Mouse (Mus musculus): ENCODE measurements at regions not wholly inside any gene's neighbourhood (a gene's known extent, or its start where the extent isn't known, plus 50 kb on each side); places are given as distances from the start of the nearest gene placed in this dataset.

GRCm38 (mm10) chr7:94798101-94798500 is 1372.9 kb upstream of the Tenm4 start:
- WGBS, result 72% methylated on average over 9 of the region's 9 CpGs
- Histone ChIP-seq H3K36me3 (ENCODE audit: control insufficient read depth, insufficient read depth, low read length) (no peaks in the 10 kb centered on the region), H3K27ac (ENCODE audit: low read depth, low read length) (no peak overlapping the region), H3K4me1 (replicated peaks; ENCODE audit: control insufficient read depth, insufficient read depth, low read length) (no peaks in the 10 kb centered on the region), H3K9me3 (ENCODE audit: control insufficient read depth, low read length) (no peaks in the 10 kb centered on the region), H3K27me3 (ENCODE audit: control insufficient read depth, insufficient read depth, low read length) (no peaks in the 10 kb centered on the region), H3K4me2 (ENCODE audit: low read depth, low read length, severe bottlenecking) (no peak overlapping the region), H3K4me3 (ENCODE audit: low read depth, low read length) (no peak overlapping the region), H3K9ac (ENCODE audit: low read length) (no peak overlapping the region)
- DNase-seq (ENCODE audit: low spot score) (no peak), ATAC-seq (replicated peaks; ENCODE audit: low FRiP score) (no peak)

- ATAC-seq (replicated peaks; ENCODE audit: low FRiP score), result no peak
- DNase-seq (ENCODE audit: low spot score), result no peak
- H3K27me3 ChIP-seq (ENCODE audit: control insufficient read depth, insufficient read depth, low read length), result no peaks in the 10 kb centered on the region
- H3K4me3 ChIP-seq (ENCODE audit: low read depth, low read length), result no peak overlapping the region
- WGBS, result 95% methylated on average over 4 of the region's 4 CpGs
- no peak overlapping the region for H3K27ac ChIP-seq (ENCODE audit: low read depth, low read length)
- no peaks in the 10 kb centered on the region for H3K36me3 ChIP-seq (ENCODE audit: control insufficient read depth, insufficient read depth, low read length)
- H3K4me2 ChIP-seq (ENCODE audit: low read depth, low read length, severe bottlenecking), result no peak overlapping the region
- H3K9ac ChIP-seq (ENCODE audit: low read length), result no peak overlapping the region
- no peaks in the 10 kb centered on the region for H3K9me3 ChIP-seq (ENCODE audit: control insufficient read depth, low read length)
- no peaks in the 10 kb centered on the region for H3K4me1 ChIP-seq (replicated peaks; ENCODE audit: control insufficient read depth, insufficient read depth, low read length)
These were observed 1329.8 kb upstream of the Tenm4 start for GRCm38 (mm10) chr7:94841197-94841596.

- H3K4me3 ChIP-seq (ENCODE audit: low read depth, low read length), result no peak overlapping the region
- 91% methylated on average over 13 of the region's 13 CpGs for WGBS
- no peaks in the 10 kb centered on the region for H3K4me1 ChIP-seq (replicated peaks; ENCODE audit: control insufficient read depth, insufficient read depth, low read length)
- H3K9me3 ChIP-seq (ENCODE audit: control insufficient read depth, low read length), result no peaks in the 10 kb centered on the region
- H3K4me2 ChIP-seq (ENCODE audit: low read depth, low read length, severe bottlenecking), result no peak overlapping the region
- H3K27me3 ChIP-seq (ENCODE audit: control insufficient read depth, insufficient read depth, low read length), result no peaks in the 10 kb centered on the region
- no peaks in the 10 kb centered on the region for H3K36me3 ChIP-seq (ENCODE audit: control insufficient read depth, insufficient read depth, low read length)
- DNase-seq (ENCODE audit: low spot score) (no peak), ATAC-seq (replicated peaks; ENCODE audit: low FRiP score) (no peak)
- no peak overlapping the region for H3K9ac ChIP-seq (ENCODE audit: low read length)
- no peak overlapping the region for H3K27ac ChIP-seq (ENCODE audit: low read depth, low read length)
These were observed 1319.7 kb upstream of the Tenm4 start for GRCm38 (mm10) chr7:94851360-94851759.

GRCm38 (mm10) chr7:94856636-94857035 is 1314.4 kb upstream of the Tenm4 start:
- 92% methylated on average over 2 of the region's 2 CpGs for WGBS
- Histone ChIP-seq H3K4me3 (ENCODE audit: low read depth, low read length) (no peak overlapping the region), H3K27ac (ENCODE audit: low read depth, low read length) (no peak overlapping the region), H3K9me3 (ENCODE audit: control insufficient read depth, low read length) (no peaks in the 10 kb centered on the region), H3K36me3 (ENCODE audit: control insufficient read depth, insufficient read depth, low read length) (no peaks in the 10 kb centered on the region), H3K27me3 (ENCODE audit: control insufficient read depth, insufficient read depth, low read length) (no peaks in the 10 kb centered on the region), H3K4me1 (replicated peaks; ENCODE audit: control insufficient read depth, insufficient read depth, low read length) (no peaks in the 10 kb centered on the region), H3K4me2 (ENCODE audit: low read depth, low read length, severe bottlenecking) (no peak overlapping the region), H3K9ac (ENCODE audit: low read length) (no peak overlapping the region)
- ATAC-seq (replicated peaks; ENCODE audit: low FRiP score), result no peak
- no peak for DNase-seq (ENCODE audit: low spot score)

- H3K4me3 ChIP-seq (ENCODE audit: low read depth, low read length), result no peak overlapping the region
- no peak overlapping the region for H3K4me2 ChIP-seq (ENCODE audit: low read depth, low read length, severe bottlenecking)
- H3K9me3 ChIP-seq (ENCODE audit: control insufficient read depth, low read length), result no peaks in the 10 kb centered on the region
- WGBS, result 42% methylated on average over 2 of the region's 2 CpGs
- H3K9ac ChIP-seq (ENCODE audit: low read length), result no peak overlapping the region
- DNase-seq (ENCODE audit: low spot score) (peak; percentile 57), ATAC-seq (replicated peaks; ENCODE audit: low FRiP score) (peak; percentile 68)
- H3K4me1 ChIP-seq (replicated peaks; ENCODE audit: control insufficient read depth, insufficient read depth, low read length), result no peaks in the 10 kb centered on the region
- H3K27ac ChIP-seq (ENCODE audit: low read depth, low read length), result no peak overlapping the region
- H3K36me3 ChIP-seq (ENCODE audit: control insufficient read depth, insufficient read depth, low read length), result no peaks in the 10 kb centered on the region
- no peaks in the 10 kb centered on the region for H3K27me3 ChIP-seq (ENCODE audit: control insufficient read depth, insufficient read depth, low read length)
These were observed 1280.2 kb upstream of the Tenm4 start for GRCm38 (mm10) chr7:94890711-94891430.

GRCm38 (mm10) chr7:94898088-94898487 is 1273.0 kb upstream of the Tenm4 start:
- no peaks in the 10 kb centered on the region for H3K36me3 ChIP-seq (ENCODE audit: control insufficient read depth, insufficient read depth, low read length)
- WGBS, result 63% methylated on average over 3 of the region's 3 CpGs
- H3K4me1 ChIP-seq (replicated peaks; ENCODE audit: control insufficient read depth, insufficient read depth, low read length), result no peaks in the 10 kb centered on the region
- no peak overlapping the region for H3K4me3 ChIP-seq (ENCODE audit: low read depth, low read length)
- no peaks in the 10 kb centered on the region for H3K27me3 ChIP-seq (ENCODE audit: control insufficient read depth, insufficient read depth, low read length)
- no peak for DNase-seq (ENCODE audit: low spot score)
- no peak overlapping the region for H3K9ac ChIP-seq (ENCODE audit: low read length)
- no peak overlapping the region for H3K27ac ChIP-seq (ENCODE audit: low read depth, low read length)
- ATAC-seq (replicated peaks; ENCODE audit: low FRiP score), result no peak
- H3K4me2 ChIP-seq (ENCODE audit: low read depth, low read length, severe bottlenecking), result no peak overlapping the region
- H3K9me3 ChIP-seq (ENCODE audit: control insufficient read depth, low read length), result no peaks in the 10 kb centered on the region

GRCm38 (mm10) chr7:94926547-94927123 is 1244.4 kb upstream of the Tenm4 start:
- H3K36me3 ChIP-seq (ENCODE audit: control insufficient read depth, insufficient read depth, low read length), result no peaks in the 10 kb centered on the region
- DNase-seq (ENCODE audit: low spot score) (no peak), ATAC-seq (replicated peaks; ENCODE audit: low FRiP score) (peak; percentile 67)
- no peaks in the 10 kb centered on the region for H3K9me3 ChIP-seq (ENCODE audit: control insufficient read depth, low read length)
- H3K4me3 ChIP-seq (ENCODE audit: low read depth, low read length), result no peak overlapping the region
- no peaks in the 10 kb centered on the region for H3K4me1 ChIP-seq (replicated peaks; ENCODE audit: control insufficient read depth, insufficient read depth, low read length)
- WGBS, result 35% methylated on average over 3 of the region's 3 CpGs
- H3K9ac ChIP-seq (ENCODE audit: low read length), result no peak overlapping the region
- H3K27ac ChIP-seq (ENCODE audit: low read depth, low read length), result no peak overlapping the region
- no peak overlapping the region for H3K4me2 ChIP-seq (ENCODE audit: low read depth, low read length, severe bottlenecking)
- H3K27me3 ChIP-seq (ENCODE audit: control insufficient read depth, insufficient read depth, low read length), result no peaks in the 10 kb centered on the region

- H3K4me2 ChIP-seq (ENCODE audit: low read depth, low read length, severe bottlenecking), result no peak overlapping the region
- no peak overlapping the region for H3K9ac ChIP-seq (ENCODE audit: low read length)
- H3K4me1 ChIP-seq (replicated peaks; ENCODE audit: control insufficient read depth, insufficient read depth, low read length), result no peaks in the 10 kb centered on the region
- 58% methylated on average over 2 of the region's 2 CpGs for WGBS
- H3K9me3 ChIP-seq (ENCODE audit: control insufficient read depth, low read length), result no peaks in the 10 kb centered on the region
- H3K36me3 ChIP-seq (ENCODE audit: control insufficient read depth, insufficient read depth, low read length), result no peaks in the 10 kb centered on the region
- no peak overlapping the region for H3K4me3 ChIP-seq (ENCODE audit: low read depth, low read length)
- no peak overlapping the region for H3K27ac ChIP-seq (ENCODE audit: low read depth, low read length)
- no peaks in the 10 kb centered on the region for H3K27me3 ChIP-seq (ENCODE audit: control insufficient read depth, insufficient read depth, low read length)
- DNase-seq (ENCODE audit: low spot score), result no peak
- ATAC-seq (replicated peaks; ENCODE audit: low FRiP score), result no peak
These were observed 1207.2 kb upstream of the Tenm4 start for GRCm38 (mm10) chr7:94963758-94964299.

- no peak overlapping the region for H3K4me3 ChIP-seq (ENCODE audit: low read depth, low read length)
- no peaks in the 10 kb centered on the region for H3K36me3 ChIP-seq (ENCODE audit: control insufficient read depth, insufficient read depth, low read length)
- H3K27me3 ChIP-seq (ENCODE audit: control insufficient read depth, insufficient read depth, low read length), result no peaks in the 10 kb centered on the region
- H3K27ac ChIP-seq (ENCODE audit: low read depth, low read length), result no peak overlapping the region
- H3K9me3 ChIP-seq (ENCODE audit: control insufficient read depth, low read length), result no peaks in the 10 kb centered on the region
- no peaks in the 10 kb centered on the region for H3K4me1 ChIP-seq (replicated peaks; ENCODE audit: control insufficient read depth, insufficient read depth, low read length)
- ATAC-seq (replicated peaks; ENCODE audit: low FRiP score), result no peak
- no peak overlapping the region for H3K9ac ChIP-seq (ENCODE audit: low read length)
- H3K4me2 ChIP-seq (ENCODE audit: low read depth, low read length, severe bottlenecking), result no peak overlapping the region
- DNase-seq (ENCODE audit: low spot score), result no peak
These were observed 1203.4 kb upstream of the Tenm4 start for GRCm38 (mm10) chr7:94967601-94968000.
